Mouse (Mus musculus) c-Kit-negative CD71-positive TER-119-positive erythroid progenitor cells, embryonic 14.5 days (primary cell): ENCODE results near the gene Rab27a.

Source experiments
- DNase-seq: peaks from one replicate; pipeline ENCODE4 v3.0.0-alpha.2; 2013; ENCODE audit warnings: low read depth, low spot score

Rab27a gene

DNA sequence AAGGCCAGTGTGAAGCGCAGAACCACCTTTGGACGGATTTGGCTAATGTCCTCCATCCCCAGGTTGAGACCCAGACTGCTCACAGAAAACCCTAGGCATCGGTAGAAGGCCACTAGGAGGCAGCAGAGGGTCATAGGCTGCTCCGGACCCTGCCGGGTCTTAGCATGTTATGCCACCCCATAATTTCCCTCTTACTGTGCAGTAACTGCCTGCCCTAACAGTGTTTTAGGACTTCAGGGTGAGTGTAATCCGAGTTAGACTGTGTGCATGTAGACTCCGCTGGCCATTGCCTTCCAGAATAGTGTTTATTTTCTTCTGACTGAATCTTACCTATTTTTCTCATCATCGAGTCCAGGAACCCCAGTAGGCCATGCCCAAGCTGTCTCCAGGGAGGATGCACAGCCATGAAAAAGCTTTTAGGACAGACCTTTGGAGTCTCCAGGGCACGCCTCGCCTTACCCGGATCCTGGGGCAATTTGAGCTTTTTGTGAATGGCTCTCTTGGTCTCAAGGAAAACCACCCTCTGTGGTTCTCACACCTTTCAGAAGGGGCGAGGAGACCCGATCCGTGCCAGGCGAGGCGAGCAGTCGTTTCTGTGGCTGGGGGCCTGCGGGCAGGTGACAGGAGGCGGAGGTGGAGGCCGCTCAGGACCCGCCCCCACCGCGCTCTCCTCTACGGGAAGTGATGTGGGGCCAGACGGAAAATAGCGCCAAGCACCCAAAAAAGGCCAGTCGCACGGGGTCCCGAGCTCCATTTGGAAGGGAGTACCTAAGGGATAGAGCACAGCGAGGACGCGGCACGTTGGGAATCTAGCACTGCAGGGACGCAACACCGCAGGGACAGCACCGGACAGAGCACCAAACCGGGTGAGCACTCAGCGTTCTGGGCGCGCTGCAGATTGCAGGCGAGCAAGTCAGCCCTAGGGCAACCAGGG lies at the start of gene Rab27a:
Gene Rab27a (plus strand): TSS at position 709 of the 934 bp plus-strand sequence.
- peak; percentile 38 for DNase-seq

GRCm38 (mm10) chr9:72996167-72996566 lies 48.5 kb upstream of the Rab27a start:
- DNase-seq, result no peak

- DNase-seq, result no peak
Observed at GRCm38 (mm10) chr9:72996806-72997205, 47.8 kb upstream of the Rab27a start.

DNA sequence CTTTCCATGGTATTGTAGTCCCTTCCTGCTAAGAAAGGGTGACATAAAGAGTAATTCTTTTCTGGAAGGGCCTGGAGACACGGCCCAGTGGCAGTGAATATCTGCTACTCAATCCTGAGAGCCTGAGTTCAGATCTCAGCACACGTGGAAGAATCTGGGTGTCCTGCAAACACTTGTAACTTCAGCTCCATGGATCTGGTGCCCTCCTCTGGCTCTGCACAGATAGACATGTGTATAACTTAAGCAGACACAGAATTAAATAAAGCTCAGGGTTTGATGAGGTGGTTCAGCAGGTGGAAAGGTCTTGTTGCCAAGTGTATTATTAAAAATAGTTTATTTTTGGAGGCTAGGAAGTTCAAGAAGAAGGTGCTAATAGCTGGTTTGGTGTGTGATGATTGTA lies 44.2 kb upstream of the Rab27a start:
- DNase-seq, result no peak

- no peak for DNase-seq
Observed at GRCm38 (mm10) chr9:73001314-73002011, 43.2 kb upstream of the Rab27a start.

GRCm38 (mm10) chr9:73002177-73002576 lies 42.5 kb upstream of the Rab27a start:
- DNase-seq, result no peak

DNA sequence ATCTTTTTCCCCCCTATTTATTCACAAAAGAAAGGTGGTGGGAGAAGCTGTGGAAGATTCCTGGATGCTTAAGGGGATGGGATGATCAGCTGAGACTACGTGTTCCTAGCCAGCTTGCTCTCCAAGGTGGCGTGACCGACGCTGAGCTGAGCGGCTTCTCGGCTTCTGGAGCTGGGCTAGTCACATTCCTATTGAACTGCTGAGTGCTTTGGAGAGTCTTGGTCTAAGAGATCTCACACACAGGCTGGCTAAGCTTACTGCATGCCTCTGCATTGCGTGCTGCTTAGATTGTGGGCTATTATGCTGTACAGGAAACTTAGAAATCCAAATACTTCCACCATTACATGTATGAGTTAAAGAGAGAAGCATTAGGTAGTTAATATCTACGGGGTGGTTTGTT lies 40.6 kb upstream of the Rab27a start:
- DNase-seq, result no peak

GRCm38 (mm10) chr9:73005106-73005505 lies 39.5 kb upstream of the Rab27a start:
- no peak for DNase-seq

DNA sequence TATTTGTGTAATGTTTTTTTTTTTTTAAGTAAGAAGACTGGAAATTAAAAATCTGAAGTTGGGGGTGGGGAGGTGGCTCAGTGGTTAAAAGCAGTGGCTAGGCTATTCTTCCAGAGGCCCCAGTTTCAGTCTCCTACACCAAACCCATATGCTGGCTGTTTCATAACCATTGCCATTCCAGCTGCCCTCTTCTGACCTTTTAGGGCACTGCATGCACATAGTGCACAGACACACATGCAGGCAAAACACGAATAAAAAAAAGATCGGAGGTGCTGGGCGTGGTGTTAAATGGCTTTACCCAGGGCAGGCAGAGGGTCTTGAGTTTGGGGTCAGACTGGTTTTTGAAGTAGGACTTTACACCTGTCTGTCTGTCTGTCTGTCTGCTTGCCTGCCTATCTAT lies 38.5 kb upstream of the Rab27a start:
- DNase-seq, result no peak

- DNase-seq, result no peak
Observed at GRCm38 (mm10) chr9:73008384-73008783, 36.3 kb upstream of the Rab27a start.

- no peak for DNase-seq
Observed at GRCm38 (mm10) chr9:73012629-73013028, 32.0 kb upstream of the Rab27a start.

GRCm38 (mm10) chr9:73014724-73015123 lies 29.9 kb upstream of the Rab27a start:
- no peak for DNase-seq

- DNase-seq, result no peak
Observed at GRCm38 (mm10) chr9:73019841-73020240, 24.8 kb upstream of the Rab27a start.

- no peak for DNase-seq
Observed at GRCm38 (mm10) chr9:73020566-73021097, 24.0 kb upstream of the Rab27a start.

- DNase-seq, result no peak
Observed at GRCm38 (mm10) chr9:73025818-73026636, 18.6 kb upstream of the Rab27a start.

GRCm38 (mm10) chr9:73030443-73030842 lies 14.2 kb upstream of the Rab27a start:
- DNase-seq, result no peak

GRCm38 (mm10) chr9:73031421-73031820 lies 13.2 kb upstream of the Rab27a start:
- DNase-seq, result no peak

DNA sequence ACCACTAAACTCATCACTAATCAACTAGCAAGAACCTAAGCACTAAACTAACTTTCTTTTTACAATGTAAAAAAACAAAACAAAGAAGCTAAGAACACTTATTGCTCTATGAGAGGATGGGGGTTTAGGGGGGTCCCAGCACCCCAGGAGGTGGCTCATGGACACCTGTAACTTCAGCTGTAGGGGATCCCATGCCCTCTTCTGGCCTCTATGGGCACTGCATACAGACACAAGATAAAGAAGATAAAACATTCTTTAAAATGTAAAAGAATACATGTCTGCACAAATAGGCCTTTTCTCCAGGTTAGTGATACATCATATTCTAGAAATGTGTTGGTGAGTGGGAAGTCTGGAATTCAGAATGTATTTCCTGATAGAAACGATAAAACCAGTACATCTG lies 11.2 kb upstream of the Rab27a start:
- DNase-seq, result no peak

DNA sequence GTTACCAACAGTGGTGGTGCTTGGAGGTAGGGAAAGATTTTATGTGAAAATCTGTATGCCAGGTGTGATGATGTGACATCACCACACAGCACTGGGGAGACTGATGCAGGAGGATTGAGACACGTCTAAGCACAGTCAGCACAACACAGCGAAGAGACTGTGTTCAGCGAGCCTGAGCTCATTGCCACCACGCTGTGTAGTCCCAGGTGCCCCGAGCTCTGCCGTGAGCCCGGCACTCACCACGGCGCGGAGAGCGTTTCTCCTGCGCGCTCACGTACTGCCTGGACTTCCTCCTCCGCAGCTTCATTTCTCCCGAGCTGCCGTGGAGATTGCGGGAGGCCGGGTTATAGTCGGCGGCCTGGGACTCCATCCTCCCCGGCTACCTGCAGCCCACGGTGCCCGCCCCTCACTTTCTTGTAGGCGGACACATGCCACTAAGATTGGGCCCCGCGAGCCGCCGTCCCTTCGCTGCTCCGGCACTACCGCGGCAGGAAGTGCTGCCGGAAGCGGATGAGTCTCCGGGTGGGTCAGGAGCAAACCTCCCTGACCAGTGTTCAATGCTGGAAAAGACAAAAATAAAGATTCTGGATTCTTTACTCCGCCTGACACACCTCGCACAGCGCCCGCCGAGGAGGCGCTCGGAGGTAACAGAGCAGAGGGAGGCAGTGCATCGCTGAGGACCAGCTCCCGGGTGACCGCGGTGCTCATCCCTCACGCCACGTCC lies 5.3 kb upstream of the Rab27a start:
- DNase-seq, result peak; percentile 75

- peak; percentile 19 for DNase-seq
Observed at GRCm38 (mm10) chr9:73040080-73040479, 4.6 kb upstream of the Rab27a start, which contains the start of gene Pigb. Gene Pigb (minus strand): TSS chr9:73040378.

GRCm38 (mm10) chr9:73045204-73045603 lies 550 bp downstream of the Rab27a start:
- DNase-seq, result no peak
